ENCODE assay signal across 27 mouse cellular contexts in genomic region chr3:138014725-138015124, GRCm38 (mm10). TPM values are rescaled to one million over a fixed set of nuclear protein-coding genes. Genes with fewer than 3 reads are reported as not detected.
A peak's percentile ranks its signal among the peaks of the same experiment; 100 is the strongest.
DNase-seq lines count a peak whose midpoint lies in the region; ATAC-seq and TF ChIP-seq lines count a peak whose summit lies in the region.
"Had no signal": no experiment of that assay in that cellular context is flagged by ENCODE, and none has a peak within 500 bp of the region (broad histone marks: within the 10 kb centered on the region; RNA-seq: fewer than 3 reads in every experiment).

No protein-coding gene starts in this region.

- H3K79me2 ChIP-seq in MEL (ENCODE audit: control insufficient read depth, insufficient read depth, low read length, poor library complexity) = no peaks in the 10 kb centered on the region

- peak; percentile 39 for DNase-seq in MEL (ENCODE audit: low read depth, low spot score)
- DNase-seq in spleen, postnatal 14 days (ENCODE audit: low spot score in 2 of 2) = no peak
- DNase-seq in midbrain, embryonic 14.5 days = no peak
- DNase-seq in thymus, postnatal 4 days = no peak
- DNase-seq: adrenal gland, adult 2 months; adrenal gland, postnatal 14 days; B cell, adult 2 months; cerebellum, adult 11 months; cerebellum, adult 2 months; cerebellum, postnatal 10 days; gastrocnemius, postnatal 25 days; heart, adult 18-20 months; heart, postnatal 10 days; heart, postnatal 4 days had no signal

- 47% methylated on average over 2 of the region's 2 CpGs for WGBS in intestine, embryonic 15.5 days
- 29% methylated on average over 2 of the region's 2 CpGs for WGBS in small intestine, adult 2 months
- WGBS in midbrain, embryonic 14.5 days = 88% methylated on average over 2 of the region's 2 CpGs

- peak; percentile 28 to 42; a peak in 1 of 4 replicates for TF ChIP-seq EP300 in MEL (IDR thresholded peaks at IDR 0.05; ENCODE audit: low read depth in 1 of 2, low read length in 2 of 2)

- peak; percentile 91 for ATAC-seq in intestine, embryonic 15.5 days
- no peak for ATAC-seq in midbrain, embryonic 14.5 days (ENCODE audit: low FRiP score, low TSS enrichment)
- ATAC-seq: forebrain, embryonic 13.5 days; forebrain, embryonic 16.5 days; hindbrain, postnatal 0 days; inflammation-experienced regulatory T-cells, adult 6 months had no signal

- H3K4me3 ChIP-seq in MEL (ENCODE audit: control insufficient read depth in 1 of 2, insufficient read depth in 1 of 2, low read depth in 2 of 2, low read length in 2 of 2) = no peak overlapping the region
- H3K4me3 ChIP-seq in intestine, embryonic 15.5 days (replicated peaks) = no peak overlapping the region
- H3K4me3 ChIP-seq in small intestine, adult 2 months (ENCODE audit: low read depth, low read length) = no peak overlapping the region
- no peak overlapping the region for H3K4me3 ChIP-seq in midbrain, embryonic 14.5 days (replicated peaks; ENCODE audit: low read depth, low read length)
- H3K4me3 ChIP-seq: forebrain, embryonic 10.5 days; forebrain, embryonic 13.5 days; heart, embryonic 12.5 days; heart, embryonic 15.5 days had no signal

- no peak overlapping the region for H3K9ac ChIP-seq in MEL (ENCODE audit: control insufficient read depth, low read depth, low read length, poor library complexity, severe bottlenecking)
- no peak overlapping the region for H3K9ac ChIP-seq in intestine, embryonic 15.5 days
- no peak overlapping the region for H3K9ac ChIP-seq in midbrain, embryonic 14.5 days (replicated peaks; ENCODE audit: low read length)
- H3K9ac ChIP-seq: forebrain, embryonic 13.5 days; heart, embryonic 12.5 days; heart, embryonic 15.5 days; hindbrain, embryonic 14.5 days had no signal

- H3K36me3 ChIP-seq in MEL (ENCODE audit: control insufficient read depth in 1 of 2, insufficient read depth in 2 of 2, low read length in 2 of 2) = peaks cover 0 to 3% of the 10 kb centered on the region in 2 experiments; a peak in 2 of 4 replicates
- H3K36me3 ChIP-seq in intestine, embryonic 15.5 days = no peaks in the 10 kb centered on the region
- no peaks in the 10 kb centered on the region for H3K36me3 ChIP-seq in small intestine, adult 2 months (ENCODE audit: control insufficient read depth, insufficient read depth, low read length)
- no peaks in the 10 kb centered on the region for H3K36me3 ChIP-seq in midbrain, embryonic 14.5 days (ENCODE audit: control insufficient read depth, insufficient read depth, low read length)
- H3K36me3 ChIP-seq: forebrain, embryonic 10.5 days; G1E; heart, embryonic 12.5 days; heart, embryonic 15.5 days had no signal

- no peak for TF ChIP-seq POLR2A in MEL (IDR thresholded peaks at IDR 0.05; ENCODE audit: control insufficient read depth in 1 of 2, insufficient read depth in 1 of 2, low read depth in 1 of 2, low read length in 2 of 2, poor library complexity in 1 of 2)
- TF ChIP-seq POLR2A in small intestine, adult 2 months (IDR thresholded peaks at IDR 0.05; ENCODE audit: low read depth, low read length) = no peak

- no peak for TF ChIP-seq RAD21 in MEL (IDR thresholded peaks at IDR 0.05; ENCODE audit: low read depth, low read length)

- peaks cover 5 to 7% of the 10 kb centered on the region in 2 experiments for H3K4me1 ChIP-seq in MEL (ENCODE audit: control insufficient read depth in 1 of 2, insufficient read depth in 2 of 2, low read length in 2 of 2)
- no peaks in the 10 kb centered on the region for H3K4me1 ChIP-seq in intestine, embryonic 15.5 days (replicated peaks)
- peaks cover 14% of the 10 kb centered on the region; the same call in 1 of the 2 replicates for H3K4me1 ChIP-seq in small intestine, adult 2 months (ENCODE audit: control insufficient read depth, insufficient read depth, insufficient read length, low read length)
- H3K4me1 ChIP-seq in midbrain, embryonic 14.5 days (ENCODE audit: control insufficient read depth, insufficient read depth, low read length) = no peaks in the 10 kb centered on the region
- H3K4me1 ChIP-seq: forebrain, embryonic 13.5 days had no signal

- no peaks in the 10 kb centered on the region for H3K27me3 ChIP-seq in MEL (ENCODE audit: control insufficient read depth in 1 of 2, insufficient read depth in 2 of 2, low read length in 2 of 2)
- H3K27me3 ChIP-seq in intestine, embryonic 15.5 days (replicated peaks) = no peaks in the 10 kb centered on the region
- H3K27me3 ChIP-seq in small intestine, adult 2 months (ENCODE audit: control insufficient read depth, insufficient read depth, low read length) = no peaks in the 10 kb centered on the region
- H3K27me3 ChIP-seq in midbrain, embryonic 14.5 days (ENCODE audit: control insufficient read depth, insufficient read depth, low read length) = no peaks in the 10 kb centered on the region
- H3K27me3 ChIP-seq: forebrain, embryonic 13.5 days; heart, embryonic 12.5 days; heart, embryonic 15.5 days had no signal

- no peak overlapping the region for H3K4me2 ChIP-seq in intestine, embryonic 15.5 days (replicated peaks)
- no peak overlapping the region for H3K4me2 ChIP-seq in midbrain, embryonic 14.5 days (ENCODE audit: low read length)
- H3K4me2 ChIP-seq: forebrain, embryonic 13.5 days; heart, embryonic 12.5 days; heart, embryonic 15.5 days; hindbrain, embryonic 14.5 days had no signal

- no peak for TF ChIP-seq CTCF in MEL (IDR thresholded peaks at IDR 0.05 in 2 of 3, conservative IDR thresholded peaks at IDR 0.05 in 1 of 3; ENCODE audit: control insufficient read depth in 1 of 3, insufficient read depth in 1 of 3, low read depth in 2 of 3, low read length in 3 of 3, poor library complexity in 1 of 3, severe bottlenecking in 1 of 3)
- TF ChIP-seq CTCF in small intestine, adult 2 months (IDR thresholded peaks at IDR 0.05; ENCODE audit: extremely low read depth, insufficient read length, insufficient replicate concordance, low read depth, low read length) = no peak

- no peak overlapping the region for H3K27ac ChIP-seq in MEL (ENCODE audit: control insufficient read depth, low read depth, low read length)
- no peak overlapping the region; the same call in 1 of the 2 replicates for H3K27ac ChIP-seq in intestine, embryonic 15.5 days
- H3K27ac ChIP-seq in small intestine, adult 2 months (ENCODE audit: insufficient read depth, low read depth, low read length) = peak overlapping the region; percentile 44; the same call in 1 of the 2 replicates
- no peak overlapping the region for H3K27ac ChIP-seq in midbrain, embryonic 14.5 days (replicated peaks; ENCODE audit: low read depth, low read length)
- H3K27ac ChIP-seq: forebrain, embryonic 10.5 days; forebrain, embryonic 13.5 days; heart, embryonic 15.5 days; hindbrain, embryonic 14.5 days; hindbrain, postnatal 0 days had no signal

- H3K9me3 ChIP-seq in MEL (replicated peaks; ENCODE audit: insufficient read depth, low read length) = no peaks in the 10 kb centered on the region
- no peaks in the 10 kb centered on the region for H3K9me3 ChIP-seq in intestine, embryonic 15.5 days
- no peaks in the 10 kb centered on the region for H3K9me3 ChIP-seq in midbrain, embryonic 14.5 days (ENCODE audit: control insufficient read depth, low read length)
- H3K9me3 ChIP-seq: forebrain, embryonic 10.5 days; heart, embryonic 15.5 days had no signal

TF ChIP-seq in MEL, 35 proteins besides CTCF, POLR2A, EP300 and RAD21:
- TF ChIP-seq MAX (IDR thresholded peaks at IDR 0.05; ENCODE audit: low read length) (0 out of 2 replicates have a peak, but pooled peaks have one; percentile 15), GATA1 (IDR thresholded peaks at IDR 0.05; ENCODE audit: low read depth, low read length) (peak; percentile 59), E2F4 (IDR thresholded peaks at IDR 0.05; ENCODE audit: borderline replicate concordance, low read depth, low read length) (no peak), USF2 (IDR thresholded peaks at IDR 0.05; ENCODE audit: borderline replicate concordance in 1 of 2, insufficient read depth in 1 of 2, low read depth in 1 of 2, low read length in 2 of 2) (no peak)
TF ChIP-seq in MEL: peak in this region for 2.

RNA-seq across cellular contexts. Expression of gene Dapp1, which starts 33.4 kb away (rescaled TPM):
- 45.7 and 59.0 TPM in 2 replicates for total RNA-seq in MEL (2012; rRNA removed)
- polyA plus RNA-seq in MEL (2012; ENCODE audit: insufficient read depth in 1 of 2, insufficient read length in 2 of 2, low read depth in 1 of 2, low replicate concordance in 2 of 2, missing spikeins in 1 of 2) = 10 to 100 TPM; 67.3 to 91.5 TPM
- polyA plus RNA-seq in intestine, embryonic 15.5 days (2015; fragmentation: Nextera tagmentation; extraction: Ambion mirVana) = 23.2 and 23.7 TPM in 2 replicates
- 2.9 and 8.8 TPM in 2 replicates for polyA plus RNA-seq in small intestine, adult 2 months (2012; rRNA removed)
- 1.0 and 1.2 TPM in 2 replicates for polyA plus RNA-seq in midbrain, embryonic 14.5 days (2014; fragmentation: Nextera tagmentation; extraction: Ambion mirVana)

RNA-seq across cellular contexts. Expression of gene 1110002E22Rik, which starts 50.1 kb away (rescaled TPM):
- under 0.01 and 0.03 TPM in 2 replicates for total RNA-seq in MEL (2012; rRNA removed)
- polyA plus RNA-seq in MEL (2012; ENCODE audit: insufficient read depth in 1 of 2, insufficient read length in 2 of 2, low read depth in 1 of 2, low replicate concordance in 2 of 2, missing spikeins in 1 of 2) = under 1 TPM in 1 of 2 experiments, not detected in 1; 0.03 TPM
- polyA plus RNA-seq in intestine, embryonic 15.5 days (2015; fragmentation: Nextera tagmentation; extraction: Ambion mirVana) = 0.14 and 0.18 TPM in 2 replicates
- polyA plus RNA-seq in small intestine, adult 2 months (2012; rRNA removed) = 0.01 and 0.04 TPM in 2 replicates
- 0.12 and 0.18 TPM in 2 replicates for polyA plus RNA-seq in midbrain, embryonic 14.5 days (2014; fragmentation: Nextera tagmentation; extraction: Ambion mirVana)
- polyA plus RNA-seq: inflammation-experienced regulatory T-cells, adult 6 months had no signal

RNA-seq across cellular contexts. Expression of gene Gm5105, which starts 52.5 kb away (rescaled TPM):
- not detected in 2 replicates for total RNA-seq in MEL (2012; rRNA removed)
- polyA plus RNA-seq in MEL (2012; ENCODE audit: insufficient read depth in 1 of 2, insufficient read length in 2 of 2, low read depth in 1 of 2, low replicate concordance in 2 of 2, missing spikeins in 1 of 2) = not detected
- polyA plus RNA-seq in intestine, embryonic 15.5 days (2015; fragmentation: Nextera tagmentation; extraction: Ambion mirVana) = 0.24 and 0.31 TPM in 2 replicates
- 0.10 and 0.19 TPM in 2 replicates for polyA plus RNA-seq in small intestine, adult 2 months (2012; rRNA removed)
- polyA plus RNA-seq in midbrain, embryonic 14.5 days (2014; fragmentation: Nextera tagmentation; extraction: Ambion mirVana) = not detected in 2 replicates
- total RNA-seq: adrenal gland, adult 2 months; adrenal gland, postnatal 14 days; hindbrain, postnatal 0 days had no signal
- polyA plus RNA-seq: adrenal gland, adult 2 months; embryonic facial prominence, embryonic 11.5 days; forebrain, embryonic 10.5 days; forebrain, embryonic 13.5 days; G1E; hindbrain, embryonic 11.5 days; inflammation-experienced regulatory T-cells, adult 6 months had no signal
